Comparison of ENCODE assay signal across 8 mouse cellular contexts in genomic region chr13:51816559-51817041, GRCm38 (mm10). TPM values are rescaled to one million over a fixed set of nuclear protein-coding genes. Genes with fewer than 3 reads are reported as not detected.
DNase-seq lines count a peak whose midpoint lies in the region; ATAC-seq lines count a peak whose summit lies in the region.

No protein-coding gene starts in this region.

- intact Hi-C loops in left cerebral cortex, postnatal 4 days (cut with DNase I): no loop called here

- H3K36me3 ChIP-seq in heart, embryonic 13.5 days: no peaks in the 10 kb centered on the region

- no peak overlapping the region for H3K4me2 ChIP-seq in heart, embryonic 13.5 days

- ATAC-seq in heart, embryonic 13.5 days (ENCODE audit: extremely low read depth, insufficient number of reproducible peaks, low FRiP score, low TSS enrichment): peak; percentile 39
- no peak for ATAC-seq in erythroblast, adult 5-6 weeks (replicated peaks; ENCODE audit: low FRiP score, poor library complexity, severe bottlenecking)

- no peak overlapping the region for H3K9ac ChIP-seq in heart, embryonic 13.5 days

- no peaks in the 10 kb centered on the region; the same call in 1 of the 2 replicates for H3K9me3 ChIP-seq in heart, embryonic 13.5 days

- peak overlapping the region; percentile 71 for H3K27ac ChIP-seq in heart, embryonic 13.5 days (replicated peaks)

- peak; percentile 29 to 38 for DNase-seq in frontal cortex, postnatal 10 days (ENCODE audit: low spot score in 2 of 2)
- no peak for DNase-seq in frontal cortex, postnatal 36 days (ENCODE audit: low spot score in 2 of 2)
- peak; percentile 88 for DNase-seq in brain, adult 2 months (ENCODE audit: low read depth, low spot score)
- peak; percentile 79 for DNase-seq in left cerebral cortex, postnatal 4 days
- no peak for DNase-seq in ovary, postnatal 10 days (ENCODE audit: low spot score)
- no peak for DNase-seq in T-cell, adult 2 months (ENCODE audit: low spot score)

- no peaks in the 10 kb centered on the region for H3K27me3 ChIP-seq in heart, embryonic 13.5 days (replicated peaks)

- H3K4me1 ChIP-seq in heart, embryonic 13.5 days: peaks cover 47% of the 10 kb centered on the region

- 63% methylated on average over 5 of the region's 5 CpGs for WGBS in heart, embryonic 13.5 days

- no peak overlapping the region for H3K4me3 ChIP-seq in heart, embryonic 13.5 days

RNA-seq across cellular contexts. Expression of gene Sema4d, which starts 23.1 kb away (rescaled TPM):
- polyA plus RNA-seq in heart, embryonic 13.5 days (2015; fragmentation: Nextera tagmentation; extraction: Ambion mirVana): 13.0 and 13.9 TPM in 2 replicates
- 10 to 100 TPM; 53.9 to 62.5 TPM for total RNA-seq in left cerebral cortex, postnatal 4 days (2021)
- total RNA-seq in erythroblast, adult 5-6 weeks (2015; ENCODE audit: low replicate concordance): 14.8 and 18.8 TPM in 2 replicates
- total RNA-seq in erythroblast, adult 5-6 weeks (2017; ENCODE audit: low replicate concordance): 6.5 and 7.1 TPM in 2 replicates

RNA-seq across cellular contexts. Expression of gene Gadd45g, which starts 29.9 kb away (rescaled TPM):
- 51.2 and 51.8 TPM in 2 replicates for polyA plus RNA-seq in heart, embryonic 13.5 days (2015; fragmentation: Nextera tagmentation; extraction: Ambion mirVana)
- 10 to 100 TPM in 1 of 2 experiments, 1 to 10 TPM in 1; 8.6 to 11.0 TPM for total RNA-seq in left cerebral cortex, postnatal 4 days (2021)
- total RNA-seq in erythroblast, adult 5-6 weeks (2015; ENCODE audit: low replicate concordance): not detected in 2 replicates
- 1.2 and 4.2 TPM in 2 replicates for total RNA-seq in erythroblast, adult 5-6 weeks (2017; ENCODE audit: low replicate concordance)

Comparison
In these comparisons a context has a peak if more than half of its experiments do, and no peak if none do; other contexts are left out.
1. DNase-seq: peak in frontal cortex, postnatal 10 days (2 of 2), brain, adult 2 months (single experiment) and left cerebral cortex, postnatal 4 days (single experiment); none in frontal cortex, postnatal 36 days (0 of 2), ovary, postnatal 10 days (single experiment) and T-cell, adult 2 months (single experiment).